Mouse (Mus musculus): ENCODE measurements around the gene Etl4. TPM values are rescaled to one million over a fixed set of nuclear protein-coding genes. Genes with fewer than 3 reads are reported as not detected.

Gene Etl4
- polyA plus RNA-seq, 1 experiment: 45.6 TPM

GRCm38 (mm10) chr2:20736324-20737015, 826.9 kb downstream of the Etl4 start:
- Histone ChIP-seq H3K4me3 (replicated peaks; ENCODE audit: extremely low read depth, low read depth, low read length) (no peak overlapping the region), H3K4me1 (ENCODE audit: control insufficient read depth, insufficient read depth, low read length) (peaks cover 6% of the 10 kb centered on the region)
- DNase-seq: no peak
- WGBS: 53% methylated on average over 7 of the region's 7 CpGs
- no peak for TF ChIP-seq CTCF (IDR thresholded peaks at IDR 0.05; ENCODE audit: insufficient read depth, low read length)
- no peak for TF ChIP-seq POLR2A (IDR thresholded peaks at IDR 0.05; ENCODE audit: borderline replicate concordance, extremely low read depth, low read depth, low read length)

DNA sequence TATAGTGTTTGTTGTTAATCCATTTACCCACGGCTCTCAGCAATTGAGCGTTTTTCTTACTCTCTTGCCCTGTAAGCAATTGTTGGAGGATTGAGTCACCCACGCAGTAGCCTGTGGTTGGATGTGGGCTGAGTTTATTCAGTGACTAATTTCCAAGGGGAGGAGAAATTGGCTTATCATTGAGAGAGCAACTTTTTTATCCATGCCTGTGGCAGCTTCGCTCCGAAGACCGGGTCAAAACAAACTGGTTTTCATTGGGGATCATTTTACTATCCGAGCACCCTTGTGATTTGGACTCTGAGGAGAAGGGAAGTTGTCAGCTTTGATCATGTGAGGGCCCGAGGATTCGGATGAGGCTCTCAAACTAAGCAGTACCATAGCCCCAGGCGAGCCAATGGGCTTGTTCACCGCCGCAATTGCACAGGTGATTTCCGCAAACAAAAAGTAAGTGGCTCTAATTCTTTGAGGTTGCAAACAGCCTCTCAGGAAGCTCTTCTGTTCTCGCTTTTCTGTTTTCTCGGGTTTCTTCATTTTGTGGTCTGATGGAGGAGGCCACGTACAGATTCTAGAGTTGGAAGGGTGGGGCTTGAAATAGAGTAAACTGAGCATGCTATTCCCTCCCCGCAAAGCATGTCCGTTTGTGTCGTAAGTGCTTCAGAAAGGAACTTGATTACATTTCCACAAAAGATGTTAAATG, 827.7 kb downstream of the Etl4 start:
- no peak for DNase-seq
- WGBS: 59% methylated on average over 19 of the region's 19 CpGs
- H3K4me1 ChIP-seq (ENCODE audit: control insufficient read depth, insufficient read depth, low read length): peaks cover 6% of the 10 kb centered on the region
- H3K4me3 ChIP-seq (replicated peaks; ENCODE audit: extremely low read depth, low read depth, low read length): peak overlapping the region; percentile 24
- TF ChIP-seq CTCF (IDR thresholded peaks at IDR 0.05; ENCODE audit: insufficient read depth, low read length) (no peak), POLR2A (IDR thresholded peaks at IDR 0.05; ENCODE audit: borderline replicate concordance, extremely low read depth, low read depth, low read length) (no peak)

DNA sequence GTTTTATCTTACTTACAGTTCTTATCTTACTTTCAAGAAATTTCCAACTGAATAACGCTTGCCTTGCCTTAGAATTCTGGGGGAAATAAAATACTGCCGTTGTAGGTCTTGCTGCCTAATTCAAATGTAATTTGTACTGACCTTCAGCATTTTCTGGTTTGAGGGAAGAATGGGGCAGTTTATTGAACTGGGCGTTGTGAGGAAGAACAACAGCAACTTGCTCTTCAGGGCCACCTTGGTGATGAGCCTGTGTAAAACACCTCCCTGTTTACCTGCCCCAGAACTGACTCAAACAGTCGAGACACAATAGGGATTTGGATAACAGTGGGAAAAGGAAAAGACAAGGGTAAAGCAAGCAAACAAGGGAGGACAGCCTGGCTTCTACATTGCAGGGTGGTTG, 828.3 kb downstream of the Etl4 start:
- TF ChIP-seq POLR2A (IDR thresholded peaks at IDR 0.05; ENCODE audit: borderline replicate concordance, extremely low read depth, low read depth, low read length) (no peak), CTCF (IDR thresholded peaks at IDR 0.05; ENCODE audit: insufficient read depth, low read length) (no peak)
- Histone ChIP-seq H3K4me3 (replicated peaks; ENCODE audit: extremely low read depth, low read depth, low read length) (no peak overlapping the region), H3K4me1 (ENCODE audit: control insufficient read depth, insufficient read depth, low read length) (peaks cover 6% of the 10 kb centered on the region)
- DNase-seq: no peak
- 48% methylated on average over 4 of the region's 4 CpGs for WGBS

GRCm38 (mm10) chr2:20747723-20748122, 838.1 kb downstream of the Etl4 start:
- H3K4me3 ChIP-seq (replicated peaks; ENCODE audit: extremely low read depth, low read depth, low read length): no peak overlapping the region
- no peak for DNase-seq
- no peak for TF ChIP-seq POLR2A (IDR thresholded peaks at IDR 0.05; ENCODE audit: borderline replicate concordance, extremely low read depth, low read depth, low read length)
- TF ChIP-seq CTCF (IDR thresholded peaks at IDR 0.05; ENCODE audit: insufficient read depth, low read length): no peak
- peaks cover 5% of the 10 kb centered on the region for H3K4me1 ChIP-seq (ENCODE audit: control insufficient read depth, insufficient read depth, low read length)
- 28% methylated on average over 1 of the region's 1 CpGs for WGBS

GRCm38 (mm10) chr2:20748481-20748880, 838.9 kb downstream of the Etl4 start:
- Histone ChIP-seq H3K4me1 (ENCODE audit: control insufficient read depth, insufficient read depth, low read length) (peaks cover 5% of the 10 kb centered on the region), H3K4me3 (replicated peaks; ENCODE audit: extremely low read depth, low read depth, low read length) (no peak overlapping the region)
- 42% methylated on average over 1 of the region's 1 CpGs for WGBS
- TF ChIP-seq POLR2A (IDR thresholded peaks at IDR 0.05; ENCODE audit: borderline replicate concordance, extremely low read depth, low read depth, low read length) (no peak), CTCF (IDR thresholded peaks at IDR 0.05; ENCODE audit: insufficient read depth, low read length) (no peak)
- DNase-seq: no peak

DNA sequence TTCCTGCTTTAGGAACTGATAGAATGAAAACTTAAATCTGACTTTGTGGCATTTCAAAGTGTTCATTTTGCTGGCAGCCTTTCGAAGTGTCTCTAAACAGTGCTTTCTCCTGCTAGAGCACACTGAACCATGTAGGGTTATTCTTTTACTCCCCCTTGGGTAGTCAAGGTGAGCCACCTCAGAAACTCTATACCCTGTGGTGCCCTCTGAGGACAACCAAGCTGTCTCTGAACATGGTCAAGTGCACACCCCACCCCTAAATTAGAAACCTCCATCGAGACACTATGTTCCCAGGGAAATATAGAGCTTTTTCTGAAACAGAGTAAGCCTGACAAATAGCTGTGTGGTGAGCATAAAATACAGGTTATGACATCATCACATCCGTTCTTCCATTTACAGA, 840.1 kb downstream of the Etl4 start:
- no peak for DNase-seq
- 87% methylated on average over 3 of the region's 3 CpGs for WGBS
- no peak overlapping the region for H3K4me3 ChIP-seq (replicated peaks; ENCODE audit: extremely low read depth, low read depth, low read length)
- TF ChIP-seq POLR2A (IDR thresholded peaks at IDR 0.05; ENCODE audit: borderline replicate concordance, extremely low read depth, low read depth, low read length): no peak
- peaks cover 5% of the 10 kb centered on the region for H3K4me1 ChIP-seq (ENCODE audit: control insufficient read depth, insufficient read depth, low read length)

DNA sequence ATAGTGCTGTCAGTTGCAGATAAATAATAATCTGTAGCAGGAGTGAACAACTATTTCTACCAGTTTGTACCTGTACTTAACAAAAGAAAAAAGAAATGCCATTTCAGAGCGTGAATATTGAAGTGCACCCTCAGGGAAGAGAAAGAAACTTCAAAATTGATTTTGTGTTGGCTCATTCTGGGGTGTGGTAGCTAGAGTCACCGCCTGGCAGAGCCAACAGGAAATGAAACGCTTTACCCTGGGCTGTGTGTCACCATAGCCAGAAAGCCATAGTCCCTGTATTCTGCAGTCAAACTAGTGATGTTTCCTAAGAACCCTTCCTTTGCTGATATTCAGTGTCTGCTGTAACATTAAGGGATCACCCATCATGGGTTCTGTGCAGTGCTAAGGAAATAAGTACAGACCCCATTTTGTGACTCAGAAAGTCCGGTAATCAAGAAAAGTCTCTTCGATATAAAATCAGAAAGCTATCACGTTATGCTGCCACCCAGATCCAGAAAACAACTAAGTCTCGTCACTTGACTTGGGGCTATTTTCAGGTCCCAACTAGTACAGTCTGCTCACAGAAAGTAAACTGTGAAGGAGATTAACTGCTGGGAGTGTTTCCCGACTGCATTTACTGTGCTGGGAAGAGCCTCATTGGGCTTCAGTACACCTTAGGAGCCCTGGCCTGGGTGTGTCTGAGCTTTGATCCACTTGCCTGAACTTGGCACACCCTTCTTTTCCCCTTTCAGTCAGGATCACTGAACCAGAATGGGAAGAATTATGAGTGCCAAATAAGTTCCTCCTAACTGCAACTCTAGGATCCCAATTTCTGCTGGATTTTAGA, 843.9 kb downstream of the Etl4 start:
- TF ChIP-seq CTCF (IDR thresholded peaks at IDR 0.05; ENCODE audit: insufficient read depth, low read length): no peak
- no peak for TF ChIP-seq POLR2A (IDR thresholded peaks at IDR 0.05; ENCODE audit: borderline replicate concordance, extremely low read depth, low read depth, low read length)
- DNase-seq: no peak

GRCm38 (mm10) chr2:20756964-20757363, 847.4 kb downstream of the Etl4 start:
- WGBS: 50% methylated on average over 3 of the region's 3 CpGs

More for the DNA sequence above, 843.9 kb downstream of the Etl4 start:
- Histone ChIP-seq H3K4me3 (replicated peaks; ENCODE audit: extremely low read depth, low read depth, low read length) (no peak overlapping the region), H3K4me1 (ENCODE audit: control insufficient read depth, insufficient read depth, low read length) (peaks cover under 1% of the 10 kb centered on the region; the same call in 1 of the 2 replicates)
- 61% methylated on average over 8 of the region's 8 CpGs for WGBS

GRCm38 (mm10) chr2:20759045-20759662, 849.6 kb downstream of the Etl4 start:
- TF ChIP-seq POLR2A (IDR thresholded peaks at IDR 0.05; ENCODE audit: borderline replicate concordance, extremely low read depth, low read depth, low read length): no peak
- TF ChIP-seq CTCF (IDR thresholded peaks at IDR 0.05; ENCODE audit: insufficient read depth, low read length): no peak
- WGBS: 76% methylated on average over 7 of the region's 7 CpGs
- no peak for DNase-seq
- H3K4me1 ChIP-seq (ENCODE audit: control insufficient read depth, insufficient read depth, low read length): no peaks in the 10 kb centered on the region; the same call in none of the 2 replicates
- no peak overlapping the region for H3K4me3 ChIP-seq (replicated peaks; ENCODE audit: extremely low read depth, low read depth, low read length)

More at GRCm38 (mm10) chr2:20756964-20757363, 847.4 kb downstream of the Etl4 start:
- DNase-seq: no peak
- TF ChIP-seq POLR2A (IDR thresholded peaks at IDR 0.05; ENCODE audit: borderline replicate concordance, extremely low read depth, low read depth, low read length) (no peak), CTCF (IDR thresholded peaks at IDR 0.05; ENCODE audit: insufficient read depth, low read length) (no peak)
- no peak overlapping the region for H3K4me3 ChIP-seq (replicated peaks; ENCODE audit: extremely low read depth, low read depth, low read length)
- no peaks in the 10 kb centered on the region; the same call in none of the 2 replicates for H3K4me1 ChIP-seq (ENCODE audit: control insufficient read depth, insufficient read depth, low read length)

All from lung, adult 2 months (tissue).